Mouse (Mus musculus): ENCODE data around the gene Zfp384. TPM values are rescaled to one million over a fixed set of nuclear protein-coding genes. Genes with fewer than 3 reads are reported as not detected.

The Zfp384 gene
- total RNA-seq (2021) = 10 to 100 TPM; 24.4 to 24.8 TPM
- long read RNA-seq, experiment 1, partial matches to known transcripts = 11 of 41 reads
- long read RNA-seq, experiment 1, other reads (novel, unspliced or antisense) = 25 of 41 reads
- long read RNA-seq, experiment 2, transcript Zfp384-203 (11 exons, 2,829 nt) = major isoform, 5 of 35 reads
- long read RNA-seq, experiment 2, partial matches to known transcripts = 5 of 35 reads
- long read RNA-seq, experiment 2, other reads (novel, unspliced or antisense) = 20 of 35 reads

DNA sequence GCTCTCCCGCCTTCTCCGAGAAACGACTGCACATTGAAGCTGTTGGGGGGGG, at the start of gene Zfp384:
Gene Zfp384 (plus strand): TSS at position 17 of the 52 bp plus-strand sequence.
- DNase-seq = no peak
- intact Hi-C loops (cut with DNase I) = loop anchor here (2.0 to 5.0 kb wide), 3 partner anchors 30 to 303 kb away; partner anchors contain the start of genes Cops7a, Ing4 and Ltbr

DNA sequence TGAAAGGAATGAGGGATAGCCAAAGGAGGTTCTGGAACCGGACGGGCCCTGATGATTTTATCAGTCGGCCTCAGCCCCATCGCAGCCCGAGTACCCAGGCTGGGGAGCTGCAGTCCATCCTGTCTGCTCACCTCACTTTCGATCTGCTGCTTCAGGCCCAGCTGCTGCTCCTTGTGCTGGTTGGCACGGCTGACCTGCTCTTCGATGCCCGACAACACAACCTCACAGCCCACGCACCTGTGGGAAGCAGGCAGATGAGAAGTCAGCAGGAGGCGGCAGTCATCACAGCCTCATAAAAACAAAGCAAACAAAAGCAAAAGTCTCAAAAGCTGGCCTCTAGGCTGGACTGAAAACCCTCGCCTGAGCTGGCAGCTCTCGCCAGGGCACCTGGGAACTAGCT, 49.0 kb upstream of the Zfp384 start:
- no peak for DNase-seq
- intact Hi-C loops (cut with DNase I) = loop anchor here (10.0 kb wide), 2 partner anchors 55 to 105 kb away; partner anchors contain the start of gene P3h3

DNA sequence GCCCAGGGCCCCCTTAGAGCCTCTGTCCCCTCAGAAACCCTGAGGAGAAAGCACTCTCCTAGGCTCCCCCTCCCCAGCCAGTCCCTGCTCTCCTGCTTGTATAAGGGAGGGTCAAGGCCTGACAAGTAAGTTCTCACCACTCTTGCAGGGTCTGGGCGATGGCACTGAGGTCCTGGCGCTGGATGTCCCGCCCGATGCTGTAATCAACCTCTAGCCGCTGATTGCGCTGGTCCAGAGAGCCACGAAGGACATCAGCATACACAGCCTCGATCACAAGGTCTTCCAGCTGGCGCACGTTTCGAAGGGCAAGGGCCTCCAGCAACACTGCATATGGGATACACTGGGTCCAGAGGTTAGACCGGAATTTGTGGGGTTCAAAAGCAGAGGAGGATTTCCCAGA, 47.9 kb upstream of the Zfp384 start:
- intact Hi-C loops (cut with DNase I) = loop anchor here (10.0 kb wide), 2 partner anchors 56 to 106 kb away; partner anchors contain the start of gene P3h3
- DNase-seq = no peak

DNA sequence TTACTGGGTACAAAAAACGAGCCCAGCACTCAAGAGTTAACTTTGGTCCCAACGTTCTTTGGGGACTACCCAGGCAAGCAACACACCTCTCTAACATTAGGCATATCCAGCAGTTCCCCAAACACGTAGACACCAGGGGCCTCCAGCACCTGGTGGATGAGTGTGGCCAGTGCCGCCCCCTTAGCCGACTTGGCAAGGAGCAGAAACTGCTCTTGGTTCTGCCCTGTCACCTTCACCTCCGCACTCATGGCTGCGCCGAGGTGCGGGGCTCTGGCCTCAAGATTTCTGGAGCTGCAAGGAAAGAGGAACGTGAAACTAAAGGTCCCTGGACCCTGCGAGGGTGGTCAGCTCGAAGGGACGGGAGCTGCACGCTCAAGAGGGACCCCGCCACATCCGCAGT, 44.3 kb upstream of the Zfp384 start:
- no peak for DNase-seq
- intact Hi-C loops (cut with DNase I) = loop anchor here (2.0 to 10.0 kb wide), 4 partner anchors 32 to 110 kb away; partner anchors contain the start of genes P3h3 and Zfp384

DNA sequence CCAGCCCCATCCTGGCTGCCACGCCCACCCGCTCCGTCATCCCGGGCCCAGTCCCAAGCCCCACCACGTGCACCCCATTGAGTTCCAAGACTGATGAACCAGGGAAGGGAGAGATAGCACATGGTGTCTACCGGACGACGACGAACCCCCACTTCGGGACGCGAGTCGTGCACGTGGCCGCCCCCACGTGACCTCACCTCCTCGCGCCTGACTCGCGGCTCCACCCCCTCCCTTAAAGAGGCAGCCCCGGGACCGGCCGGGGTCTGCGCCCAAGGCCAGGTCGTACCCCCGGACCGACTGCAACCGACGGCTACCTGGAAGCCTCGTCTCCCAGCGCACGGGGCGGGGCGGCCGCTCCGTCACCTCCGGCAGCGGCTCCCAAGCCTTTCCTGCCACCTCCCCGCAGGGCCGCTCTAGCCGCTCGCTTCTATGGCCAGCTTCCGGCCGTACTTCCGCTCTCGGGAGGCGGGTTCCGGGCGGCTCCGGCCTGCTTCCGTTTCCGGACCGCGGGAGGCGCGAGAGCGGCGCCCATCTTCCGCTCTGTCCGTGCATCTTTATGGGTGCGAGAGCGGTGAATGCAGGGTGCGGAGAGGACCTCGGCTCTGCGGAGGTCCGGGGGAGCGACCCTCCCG, 43.7 kb upstream of the Zfp384 start, which contains the start of gene Cops7a:
Gene Cops7a (minus strand): TSS at position 451 of the 632 bp plus-strand sequence.
- intact Hi-C loops (cut with DNase I) = loop anchor here (2.0 to 10.0 kb wide), 4 partner anchors 32 to 110 kb away; partner anchors contain the start of genes P3h3 and Zfp384
- peak; percentile 97 to 99 for DNase-seq

DNA sequence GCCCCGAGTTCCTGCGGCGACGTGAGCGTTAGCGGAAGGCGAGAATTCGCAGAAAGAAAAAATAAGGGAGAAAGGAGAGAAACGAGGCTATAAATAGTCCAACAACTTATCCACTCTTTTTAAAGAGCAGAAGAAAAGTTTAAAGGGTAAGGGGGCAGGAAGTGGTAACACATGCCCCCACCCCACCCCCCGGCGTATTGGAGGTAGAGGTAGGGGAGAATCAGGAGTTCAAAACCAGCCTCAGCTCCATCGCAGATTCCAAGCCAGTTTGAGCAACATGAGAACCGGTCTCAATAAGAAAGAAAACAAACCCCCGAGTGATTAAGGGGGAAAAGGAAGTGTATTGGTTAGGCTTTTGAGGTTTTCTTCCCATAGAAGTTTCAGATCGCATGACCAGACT, 43.2 kb upstream of the Zfp384 start:
- intact Hi-C loops (cut with DNase I) = loop anchor here (2.0 to 10.0 kb wide), 4 partner anchors 33 to 111 kb away; partner anchors contain the start of genes P3h3 and Zfp384
- no peak for DNase-seq

DNA sequence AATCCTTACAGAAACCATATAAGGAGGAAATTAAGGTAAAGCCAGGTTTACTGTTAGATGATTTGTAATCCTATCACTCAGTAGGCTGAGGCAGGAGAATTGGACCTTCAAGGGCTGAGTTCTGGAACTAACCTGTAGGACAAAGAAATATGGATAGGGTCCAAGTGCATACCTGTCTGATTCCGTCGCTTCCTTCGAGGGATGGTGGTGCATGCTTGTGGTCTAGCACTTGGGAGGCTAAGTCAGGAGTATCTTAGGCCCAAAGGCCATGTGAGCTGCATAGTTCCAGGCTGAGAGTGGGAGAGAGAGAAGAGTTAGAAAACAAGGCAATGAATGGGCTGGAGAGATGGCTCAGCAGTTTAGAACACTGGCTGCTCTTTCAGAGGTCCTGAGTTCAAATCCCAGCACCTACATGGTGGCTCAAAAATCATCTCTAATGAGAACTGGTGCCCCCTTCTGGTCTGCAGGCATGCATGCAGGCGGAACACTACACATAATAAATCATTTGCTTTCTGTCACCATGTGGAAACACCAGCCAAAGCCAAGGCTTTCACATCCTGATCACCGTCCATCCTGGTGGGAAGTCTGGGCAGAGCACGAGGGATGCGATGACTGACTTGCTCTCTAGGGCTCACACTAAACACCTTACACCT, 42.4 kb upstream of the Zfp384 start:
- intact Hi-C loops (cut with DNase I) = loop anchor here (10.0 kb wide), 2 partner anchors 62 to 112 kb away; partner anchors contain the start of gene P3h3
- DNase-seq = peak; percentile 10 to 16

DNA sequence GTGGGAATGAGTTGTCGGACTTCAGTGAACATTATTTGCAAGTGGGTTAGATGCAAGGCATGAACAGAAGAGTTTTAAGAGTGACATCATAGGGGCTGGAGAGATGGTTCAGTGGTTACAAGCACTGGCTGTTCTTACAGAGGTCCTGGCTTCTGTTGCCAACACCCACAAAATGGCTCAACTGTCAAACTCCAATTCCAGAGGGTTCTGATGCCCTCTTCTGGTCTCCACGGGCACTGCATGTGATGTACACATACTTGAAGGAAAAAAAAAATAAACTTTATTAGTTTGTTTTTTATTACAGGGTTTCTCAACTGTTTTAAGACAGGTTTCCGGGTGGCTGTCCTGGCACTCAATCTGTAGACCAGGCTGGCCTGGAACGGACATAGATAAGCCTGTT, 41.2 kb upstream of the Zfp384 start:
- DNase-seq = peak; percentile 32 to 57
- intact Hi-C loops (cut with DNase I) = loop anchor here (10.0 kb wide), 2 partner anchors 63 to 113 kb away; partner anchors contain the start of gene P3h3

DNA sequence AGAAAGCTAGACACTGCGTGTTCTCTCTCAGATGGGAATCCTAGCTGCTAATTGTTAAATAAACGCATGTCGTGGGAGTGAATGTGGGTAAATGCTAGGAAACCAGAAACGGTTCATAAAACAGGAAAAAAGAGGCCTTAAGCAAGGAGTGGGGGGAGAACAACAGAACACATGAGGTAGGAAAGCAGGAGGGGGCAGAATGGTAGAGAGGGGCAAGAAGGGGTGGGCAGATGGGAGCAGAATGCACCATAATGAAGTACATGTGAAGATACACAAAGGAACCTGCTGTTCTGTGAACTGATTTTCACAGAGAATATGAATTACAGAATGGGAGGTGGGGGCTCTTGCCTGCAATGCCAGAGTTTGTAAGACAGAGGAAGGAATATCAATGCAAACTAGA, 16.7 kb upstream of the Zfp384 start:
- intact Hi-C loops (cut with DNase I) = no loop called here
- no peak for DNase-seq

DNA sequence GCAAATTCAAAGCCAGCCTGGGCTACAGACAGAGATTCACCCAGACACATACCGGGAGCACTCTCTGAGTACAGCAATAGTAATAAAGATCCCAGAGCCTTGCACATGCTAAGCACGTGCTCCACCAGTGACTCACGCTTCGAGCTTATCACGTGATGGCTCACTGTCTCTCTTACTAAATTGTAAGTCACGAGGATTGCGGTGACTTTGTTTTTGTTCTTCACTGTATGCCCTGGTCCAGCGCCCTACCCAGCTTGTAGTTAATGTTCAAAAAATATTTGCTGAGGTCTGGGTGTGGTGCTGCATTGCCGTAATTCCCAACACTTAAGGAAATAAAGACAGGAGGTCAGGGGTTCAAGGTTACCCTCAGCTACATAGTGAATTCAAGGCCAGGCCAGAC, 15.6 kb upstream of the Zfp384 start:
- DNase-seq = no peak
- intact Hi-C loops (cut with DNase I) = no loop called here

DNA sequence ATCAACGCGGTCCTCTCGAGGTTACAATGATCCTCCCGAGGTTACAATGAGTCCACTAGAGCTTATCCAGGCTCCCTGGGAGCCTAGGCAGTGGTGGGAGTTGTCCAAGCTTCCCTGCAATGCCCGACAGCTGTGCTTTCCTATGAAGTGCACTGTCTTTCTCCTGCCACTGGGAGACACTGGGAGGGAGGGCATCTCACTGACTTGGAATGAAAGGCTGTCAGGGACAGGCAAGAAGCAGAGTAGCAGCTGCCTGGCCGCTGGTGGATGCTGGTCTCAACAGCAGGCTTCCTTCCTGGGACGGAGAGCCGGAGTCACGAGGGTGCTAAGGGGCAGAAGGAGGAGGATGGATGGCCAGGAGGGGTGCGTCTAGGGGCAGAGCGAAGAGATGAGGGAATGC, 15.1 kb upstream of the Zfp384 start:
- intact Hi-C loops (cut with DNase I) = no loop called here

DNA sequence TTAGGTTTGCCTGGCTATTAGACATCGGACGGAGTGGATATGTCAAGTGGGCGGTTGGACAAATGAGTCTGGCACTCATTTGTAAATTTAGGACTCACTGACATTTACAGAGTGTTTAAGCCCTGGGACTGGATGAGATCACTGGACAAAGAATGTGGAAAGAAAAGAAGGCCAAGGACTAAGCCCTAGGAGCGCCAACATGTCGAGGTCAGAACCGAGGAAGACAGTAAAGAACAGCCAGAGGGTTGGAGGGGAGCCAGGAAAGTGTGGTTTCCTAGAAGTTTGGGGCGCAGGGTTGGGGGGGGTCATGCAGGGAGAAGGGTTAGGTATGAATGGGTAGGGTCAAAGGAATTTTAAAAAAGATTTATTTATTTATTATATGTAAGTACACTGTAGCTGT, 13.7 kb upstream of the Zfp384 start:
- intact Hi-C loops (cut with DNase I) = no loop called here
- DNase-seq = no peak

More for the DNA sequence above, 15.1 kb upstream of the Zfp384 start:
- no peak for DNase-seq

DNA sequence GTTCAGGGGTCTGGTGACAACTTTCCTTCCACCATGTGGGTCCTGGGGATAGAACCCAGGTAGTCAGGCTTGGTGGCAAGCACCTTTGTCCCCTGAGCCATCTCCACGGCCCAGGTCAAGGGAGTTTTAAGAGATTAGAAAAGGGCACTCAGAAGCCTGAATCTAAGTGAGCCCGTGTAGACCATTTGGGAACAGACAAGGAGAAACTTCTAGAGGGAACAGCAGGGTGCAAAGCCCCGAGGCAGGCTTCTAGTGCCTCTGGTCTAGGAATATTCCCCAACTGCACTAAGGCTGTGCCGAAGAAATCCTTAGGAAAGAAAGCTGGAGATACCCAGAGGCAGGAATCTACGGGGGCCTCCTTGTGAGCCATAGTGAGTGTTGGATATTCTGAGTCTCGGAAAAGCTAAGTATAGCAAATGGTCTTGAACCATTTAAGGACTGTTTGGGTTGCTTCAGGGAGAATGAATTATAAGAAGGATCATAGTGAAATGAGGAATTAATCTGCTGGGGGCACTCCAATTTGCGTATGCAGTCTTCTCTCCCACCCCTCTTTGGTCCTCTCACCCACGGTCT, 13.0 kb upstream of the Zfp384 start:
- no peak for DNase-seq
- intact Hi-C loops (cut with DNase I) = no loop called here

DNA sequence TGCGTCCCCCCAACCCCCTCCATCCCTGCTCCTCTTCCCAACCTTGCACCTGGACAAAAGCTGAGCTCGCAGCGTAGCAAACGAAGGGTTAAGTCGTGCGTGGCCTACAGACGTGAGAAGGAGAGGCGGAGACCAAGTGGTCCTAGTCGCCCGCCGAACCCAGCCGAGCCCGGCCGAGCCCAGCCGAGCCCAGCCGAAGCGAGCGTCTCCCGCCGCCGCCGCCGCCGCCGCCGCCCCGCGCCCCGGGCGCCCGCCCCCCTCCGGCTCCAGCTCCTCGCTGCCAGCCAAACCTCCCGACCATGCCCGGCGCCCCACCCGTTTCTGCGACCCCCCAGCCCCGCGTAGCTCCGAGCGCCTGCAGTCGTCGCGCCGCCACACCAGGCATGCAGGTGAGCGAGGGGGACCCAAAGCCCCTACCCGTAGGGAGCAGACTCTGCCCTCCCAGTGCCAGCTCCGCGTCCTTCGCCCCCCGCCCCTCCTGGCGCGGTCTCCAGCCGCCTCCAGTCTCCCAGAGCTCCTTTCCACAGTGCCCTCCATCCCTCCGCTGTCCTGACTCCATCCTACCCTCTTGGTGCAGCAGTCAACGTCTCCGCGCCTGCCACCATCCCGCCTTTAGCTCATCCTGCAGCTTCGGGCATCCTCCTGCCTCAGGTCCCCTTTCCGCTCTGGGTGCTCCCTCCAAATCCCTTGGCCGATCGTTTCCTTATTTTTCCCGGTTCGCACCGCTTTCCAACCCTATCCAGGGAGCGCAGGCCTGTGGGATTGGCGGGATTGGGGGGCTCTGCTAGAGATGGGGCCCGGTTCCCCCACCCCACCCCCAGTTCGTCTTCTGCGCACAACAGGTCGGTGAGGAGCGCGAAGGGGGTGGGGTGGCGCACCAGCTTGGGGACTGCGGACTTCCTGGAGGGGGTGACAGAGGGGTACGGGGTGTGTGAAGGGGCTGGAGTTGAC, 12.1 kb upstream of the Zfp384 start, which contains the start of gene Pianp:
Gene Pianp (plus strand): TSS at position 144 of the 951 bp plus-strand sequence.
- intact Hi-C loops (cut with DNase I) = no loop called here
- peak; percentile 84 to 88 for DNase-seq

DNA sequence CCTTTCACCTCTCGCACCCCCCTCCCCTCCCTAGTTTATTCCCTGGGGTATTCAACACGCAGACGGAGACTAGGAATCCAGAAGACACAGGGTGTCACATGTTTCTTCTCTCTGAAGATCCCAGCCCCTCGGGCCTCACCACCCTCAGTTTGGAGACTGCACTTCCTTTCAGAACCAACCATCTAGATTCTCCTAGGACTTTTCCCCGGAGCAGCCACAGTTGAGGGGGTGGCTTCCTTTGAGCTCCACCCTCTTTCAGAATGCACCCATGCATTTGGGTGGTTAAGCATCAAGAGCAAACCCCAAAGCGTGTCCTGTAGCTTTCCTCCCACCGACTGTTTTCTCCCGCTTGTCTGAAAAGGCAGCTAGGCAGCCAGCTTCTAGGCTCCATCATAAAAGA, 10.9 kb upstream of the Zfp384 start:
- intact Hi-C loops (cut with DNase I) = no loop called here
- DNase-seq = no peak

DNA sequence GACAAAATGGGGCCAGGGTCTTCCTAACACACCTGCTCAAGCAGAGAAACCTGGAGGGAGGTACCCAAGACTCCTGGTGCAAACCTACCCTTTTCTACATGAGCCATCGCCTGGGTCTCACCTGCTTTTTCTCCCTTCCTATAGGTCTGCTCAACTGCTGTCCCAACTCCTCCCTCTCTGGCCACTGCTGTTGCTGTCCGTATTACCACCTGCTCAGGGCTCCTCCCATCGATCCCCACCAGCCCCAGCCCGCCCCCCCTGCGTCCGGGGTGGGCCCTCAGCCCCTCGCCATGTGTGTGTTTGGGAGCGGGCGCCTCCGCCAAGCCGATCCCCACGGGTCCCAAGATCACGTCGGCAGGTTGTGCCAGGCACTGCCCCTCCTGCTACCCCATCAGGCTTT, 9.9 kb upstream of the Zfp384 start:
- intact Hi-C loops (cut with DNase I) = no loop called here
- DNase-seq = no peak

DNA sequence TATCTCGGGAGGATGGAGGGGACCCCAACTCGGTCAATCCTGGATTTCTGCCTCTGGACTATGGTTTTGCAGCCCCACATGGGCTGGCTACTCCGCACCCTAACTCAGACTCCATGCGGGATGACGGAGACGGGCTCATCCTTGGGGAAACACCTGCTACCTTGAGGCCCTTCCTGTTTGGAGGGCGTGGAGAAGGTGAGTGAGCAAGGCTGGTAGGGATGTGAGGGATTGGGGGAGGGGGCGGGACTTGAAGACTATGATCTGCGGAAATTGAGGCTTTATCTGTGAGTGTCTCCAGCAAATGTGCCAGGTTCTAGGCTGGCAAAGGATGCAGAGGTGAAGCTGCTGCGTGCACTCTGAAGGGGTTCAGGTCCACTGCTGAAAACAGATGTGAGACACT, 9.4 kb upstream of the Zfp384 start:
- intact Hi-C loops (cut with DNase I) = no loop called here
- DNase-seq = no peak

DNA sequence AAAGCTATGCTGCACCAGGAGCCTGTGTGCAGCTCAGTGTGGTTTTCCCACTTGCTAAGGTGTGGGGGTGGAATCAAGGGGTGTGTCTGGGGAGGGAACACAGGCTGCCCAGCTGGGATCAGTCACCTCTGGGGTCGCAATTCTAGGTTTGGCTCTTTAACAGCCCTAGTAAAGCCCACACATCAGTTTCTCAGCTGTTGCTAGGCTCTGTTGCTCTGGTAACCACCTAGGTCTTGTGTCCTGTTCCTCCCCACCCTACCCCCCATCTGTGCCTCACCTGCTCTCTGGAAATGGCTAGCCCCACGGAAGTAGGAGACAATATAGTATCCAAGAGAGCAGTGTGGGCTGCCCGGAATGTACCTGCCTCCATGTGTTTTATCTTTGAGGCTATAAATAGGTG, 5.2 kb upstream of the Zfp384 start:
- intact Hi-C loops (cut with DNase I) = no loop called here
- DNase-seq = no peak

DNA sequence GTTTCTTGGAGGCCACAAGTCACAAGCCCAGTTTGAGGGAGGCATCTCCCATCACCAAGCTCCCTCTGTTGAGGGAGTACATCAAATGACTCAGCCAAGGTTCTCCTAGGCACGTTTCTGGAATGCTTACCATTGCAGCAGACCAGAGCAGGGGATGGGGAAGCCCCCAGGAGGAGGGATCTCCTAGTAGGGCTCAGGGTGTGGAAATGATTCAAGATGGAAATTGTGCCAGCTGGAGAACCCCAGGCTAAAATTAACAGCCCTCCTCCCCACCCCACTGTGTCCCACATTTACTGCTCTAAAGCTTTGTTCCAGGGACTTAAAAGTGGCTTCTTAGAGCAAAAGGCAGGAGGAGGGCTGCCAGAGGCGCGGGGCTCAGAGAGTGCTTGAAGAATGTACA, 3.9 kb upstream of the Zfp384 start:
- no peak for DNase-seq
- intact Hi-C loops (cut with DNase I) = loop anchor here (5.0 kb wide), 1 partner anchor 307 kb away; the partner anchor contains the start of gene Ltbr

DNA sequence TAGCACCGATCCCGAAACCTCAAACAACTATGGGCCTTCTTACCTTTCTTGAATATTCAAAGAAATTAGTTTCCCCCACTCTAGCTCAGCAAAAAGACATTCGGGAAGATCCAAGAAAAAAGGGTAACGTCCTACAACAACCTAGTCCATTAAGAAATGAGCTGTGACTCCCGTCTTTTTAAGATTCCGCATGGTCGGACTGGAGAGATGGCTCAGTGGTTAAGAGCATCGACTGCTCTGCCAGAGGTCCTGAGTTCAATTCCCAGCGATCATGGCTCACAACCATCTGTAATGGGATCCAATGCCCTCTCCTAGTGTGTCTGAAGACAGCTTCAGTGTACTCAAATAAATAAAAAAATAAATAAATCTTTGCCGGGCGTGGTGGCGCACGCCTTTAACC, 885 bp upstream of the Zfp384 start:
- intact Hi-C loops (cut with DNase I) = loop anchor here (2.0 to 5.0 kb wide), 3 partner anchors 31 to 304 kb away; partner anchors contain the start of genes Cops7a, Ing4 and Ltbr

More for the DNA sequence above, 885 bp upstream of the Zfp384 start:
- DNase-seq = no peak

All from heart, postnatal 14 days (tissue).